Mouse (Mus musculus) adrenal gland, adult 8-10 months (tissue): Measurements from ENCODE around the gene Intu. TPM values are rescaled to one million over a fixed set of nuclear protein-coding genes. Genes with fewer than 3 reads are reported as not detected.

Source experiments
- DNase-seq: peaks from one replicate; pipeline ENCODE4 v3.0.0; 2022
- total RNA-seq, 4 experiments: library from RNA; stranded (reverse); gene quantifications; 2 replicates each; pipeline ENCODE4 v1.2.4; 2022

The Intu gene
- total RNA-seq, 4 experiments from 2014 or later: 2.9 to 5.0 (median 4.3) TPM

DNA sequence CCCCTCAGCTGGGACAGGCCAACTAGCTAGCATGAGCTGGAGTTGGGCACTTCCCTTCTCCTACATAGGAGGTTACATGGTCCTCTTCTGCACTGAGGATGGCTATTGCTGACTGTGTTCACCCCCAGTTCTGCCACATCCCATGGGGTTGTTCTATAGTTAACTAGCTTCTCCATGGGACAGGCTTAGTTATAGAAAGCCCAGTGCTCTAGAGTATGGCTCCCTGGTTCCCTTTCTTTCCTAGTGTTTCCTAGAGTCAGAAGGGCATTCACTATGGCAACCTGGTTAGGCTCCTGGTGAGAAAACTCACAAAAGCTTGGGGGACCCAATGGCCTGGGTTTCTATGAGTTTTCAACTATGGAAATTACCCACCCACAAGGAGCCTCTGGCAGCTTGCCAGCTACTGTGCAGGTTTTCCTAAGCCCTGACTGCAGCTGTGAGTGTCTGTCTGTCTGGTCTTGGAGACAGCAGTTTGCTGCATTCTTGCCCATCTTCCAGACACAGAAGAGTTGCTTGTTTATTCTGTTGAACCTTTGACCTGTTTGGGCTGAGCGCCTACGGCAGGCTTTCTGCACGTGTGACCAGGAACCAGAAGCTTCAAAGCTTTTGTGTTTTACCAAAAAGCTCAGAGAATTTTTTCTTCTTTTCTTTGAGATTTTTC is 154.9 kb downstream of the Intu start:
- no peak for DNase-seq

DNA sequence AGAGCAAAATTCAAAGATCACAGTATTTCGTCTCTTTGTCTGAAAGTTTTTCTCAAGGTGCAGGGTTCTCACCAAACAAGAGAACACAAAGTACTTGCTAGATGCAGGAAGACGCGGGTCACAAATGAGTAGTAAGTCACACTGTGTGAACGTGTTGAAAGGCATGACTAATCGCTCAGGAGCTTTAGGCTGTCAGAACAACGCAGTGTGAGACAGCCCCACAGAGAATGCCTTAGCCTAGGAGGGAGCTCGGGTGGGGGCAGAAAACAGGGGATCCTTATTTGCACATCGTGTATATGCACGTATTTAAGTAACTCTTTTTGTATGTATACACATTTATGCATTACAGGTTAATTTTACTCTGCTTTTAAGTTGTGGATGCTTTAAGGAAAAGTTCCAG is 155.8 kb downstream of the Intu start:
- no peak for DNase-seq

DNA sequence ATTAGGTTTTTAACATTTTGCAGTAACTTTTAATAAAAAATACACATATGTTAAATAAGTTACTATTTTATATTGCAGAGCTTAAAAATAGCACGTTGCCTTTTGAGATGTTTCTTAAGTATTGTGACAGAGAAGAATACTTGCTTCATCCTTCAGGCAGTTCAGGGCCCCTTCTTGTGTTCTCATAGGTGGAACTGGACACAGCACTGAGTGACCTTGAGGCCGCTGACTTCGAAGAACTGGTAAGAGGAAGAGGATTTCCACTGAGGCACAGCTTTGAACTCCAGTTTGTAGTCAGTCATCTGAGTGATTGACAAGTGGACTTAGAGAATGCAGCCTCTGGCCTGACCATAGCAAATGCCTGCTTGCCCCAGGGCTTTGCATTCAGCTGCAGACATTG is 156.5 kb downstream of the Intu start:
- no peak for DNase-seq

DNA sequence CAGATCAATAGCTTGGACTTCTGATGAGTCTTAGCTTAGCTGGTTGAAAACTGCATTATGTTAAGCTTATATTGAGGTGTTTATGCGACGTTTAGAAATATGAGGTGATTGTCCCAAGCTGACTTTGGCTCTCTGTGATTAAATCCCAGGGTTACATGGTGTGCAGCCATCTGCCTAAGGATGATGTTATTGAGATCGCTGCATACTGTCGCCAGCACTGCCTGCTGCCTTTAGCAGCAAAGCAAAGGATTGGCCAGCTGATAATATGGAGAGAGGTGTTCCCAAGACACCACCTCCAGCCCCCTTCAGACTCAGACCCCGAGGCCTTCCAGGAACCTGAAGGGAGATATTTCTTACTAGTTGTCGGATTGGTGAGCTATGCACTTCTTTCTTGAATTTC is 160.5 kb downstream of the Intu start:
- no peak for DNase-seq

DNA sequence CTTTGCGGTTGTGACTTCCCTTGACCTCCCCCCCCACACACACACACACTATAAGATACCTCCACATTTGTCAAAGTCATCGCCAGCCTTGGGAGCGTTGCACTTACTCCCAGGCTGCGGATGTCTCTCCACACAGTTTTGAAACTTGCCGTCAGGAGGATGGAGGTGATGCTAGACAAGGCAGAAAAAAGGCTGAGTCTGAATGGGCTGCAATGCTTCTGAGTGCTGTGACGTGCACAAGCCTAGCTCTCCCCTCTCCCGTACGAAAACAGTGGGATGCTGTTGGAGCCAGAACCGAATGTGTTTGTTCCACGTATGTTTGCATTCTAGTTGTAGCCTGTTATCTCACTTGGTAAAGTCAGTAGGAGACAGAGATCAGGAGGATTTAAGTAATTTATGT is 162.3 kb downstream of the Intu start:
- no peak for DNase-seq

DNA sequence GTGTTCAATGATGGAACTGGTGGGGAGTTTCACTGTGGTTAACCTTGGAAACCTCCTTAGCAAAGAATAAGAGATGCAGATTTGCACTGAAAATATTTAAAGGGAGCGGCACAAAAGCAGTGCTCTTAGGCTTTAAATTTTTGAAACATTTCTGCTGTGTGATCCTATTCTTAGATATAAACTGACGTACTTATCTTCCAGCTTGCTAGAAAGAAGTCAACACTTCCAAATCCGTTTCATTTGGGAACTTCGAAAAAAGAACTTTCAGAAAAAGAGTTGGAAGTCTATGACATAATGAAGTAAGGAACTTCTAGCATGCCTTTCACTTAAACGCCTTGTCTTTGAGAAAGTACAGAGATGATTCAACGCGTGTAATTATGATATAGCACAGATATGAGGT is 162.9 kb downstream of the Intu start:
- no peak for DNase-seq

DNA sequence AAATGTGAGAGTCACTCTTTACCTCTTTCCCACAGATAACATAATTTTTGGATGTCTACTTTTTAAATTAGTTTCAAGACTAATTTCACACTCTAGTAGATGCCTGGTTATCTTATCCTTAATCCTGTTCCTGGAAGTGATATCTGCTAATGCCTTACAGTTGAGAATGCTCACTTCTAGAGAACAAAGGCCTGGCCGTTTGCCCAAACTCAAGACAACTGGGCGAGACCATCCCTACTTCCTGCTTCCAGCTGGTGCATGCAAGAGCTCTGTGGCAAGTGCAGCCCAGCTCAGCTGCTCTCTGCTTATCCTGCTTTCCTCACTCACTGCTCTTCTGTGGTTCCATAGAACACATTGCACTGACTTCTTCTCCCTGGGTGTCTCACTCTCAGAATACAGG is 163.4 kb downstream of the Intu start:
- no peak for DNase-seq

DNA sequence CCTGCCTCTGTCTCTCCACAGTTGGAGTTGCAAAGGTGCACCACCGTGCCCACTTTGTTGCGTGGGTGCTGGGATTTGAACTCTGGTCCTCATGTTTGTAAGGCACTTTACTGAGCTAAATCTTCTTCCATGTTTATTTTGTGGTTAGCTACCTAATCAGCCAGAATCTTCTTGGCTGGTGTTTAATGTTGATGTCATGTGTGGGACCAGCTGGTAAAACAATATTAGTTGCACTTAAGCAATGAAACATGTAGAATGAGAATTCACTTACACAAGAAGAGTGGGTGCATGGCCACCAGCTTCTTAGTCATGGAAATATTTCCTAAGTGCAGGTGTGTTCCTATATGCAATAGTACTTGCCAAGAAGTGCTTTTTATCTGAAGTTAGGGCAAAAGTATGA is 164.1 kb downstream of the Intu start:
- no peak for DNase-seq

DNA sequence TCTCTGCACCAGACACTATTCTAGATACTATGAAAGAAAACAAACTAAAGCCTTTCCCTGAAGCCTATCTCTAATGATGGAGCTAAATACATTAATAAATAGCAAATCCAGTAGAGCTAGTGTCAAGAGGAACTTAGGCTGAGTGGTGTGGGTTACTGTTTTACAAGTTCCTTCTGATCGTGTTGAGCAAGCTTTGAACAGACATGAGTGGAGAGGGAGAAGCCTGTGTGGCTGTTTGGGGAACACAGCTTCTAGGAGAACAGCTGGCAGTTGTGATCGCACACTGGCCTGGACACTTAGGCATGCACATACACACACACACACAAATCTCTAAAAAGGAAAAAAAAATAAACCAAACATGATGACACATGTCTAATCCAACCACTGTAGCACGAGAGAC is 167.7 kb downstream of the Intu start:
- DNase-seq: no peak

DNA sequence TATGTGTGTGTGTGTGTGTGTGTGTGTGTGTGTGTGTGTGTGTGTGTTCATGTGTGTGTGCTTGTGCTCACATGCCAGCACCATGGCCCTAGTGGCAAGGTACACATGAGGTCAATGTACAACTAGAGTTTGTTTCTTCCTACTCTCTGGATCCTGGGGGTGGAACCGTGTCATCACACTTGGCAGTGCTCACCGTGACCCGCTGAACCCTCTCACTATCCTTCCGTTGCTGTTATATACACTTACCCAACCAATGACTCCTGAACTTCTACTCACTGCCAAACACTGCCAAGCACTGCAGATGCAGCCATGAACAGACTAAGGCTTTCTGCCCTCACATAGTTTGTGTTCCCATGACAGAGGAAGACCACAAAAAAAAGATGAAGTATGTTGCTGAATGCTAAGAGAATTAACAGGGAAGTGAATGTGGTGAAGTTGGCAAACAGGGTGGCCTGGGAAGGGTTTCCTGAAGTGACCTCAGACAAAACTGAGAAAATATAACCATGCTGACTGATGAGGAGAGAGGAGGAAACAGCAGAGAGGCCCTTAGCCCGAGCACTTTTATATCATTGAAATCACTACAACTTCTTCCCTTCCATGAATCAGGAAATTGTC is 173.8 kb downstream of the Intu start:
- no peak for DNase-seq

DNA sequence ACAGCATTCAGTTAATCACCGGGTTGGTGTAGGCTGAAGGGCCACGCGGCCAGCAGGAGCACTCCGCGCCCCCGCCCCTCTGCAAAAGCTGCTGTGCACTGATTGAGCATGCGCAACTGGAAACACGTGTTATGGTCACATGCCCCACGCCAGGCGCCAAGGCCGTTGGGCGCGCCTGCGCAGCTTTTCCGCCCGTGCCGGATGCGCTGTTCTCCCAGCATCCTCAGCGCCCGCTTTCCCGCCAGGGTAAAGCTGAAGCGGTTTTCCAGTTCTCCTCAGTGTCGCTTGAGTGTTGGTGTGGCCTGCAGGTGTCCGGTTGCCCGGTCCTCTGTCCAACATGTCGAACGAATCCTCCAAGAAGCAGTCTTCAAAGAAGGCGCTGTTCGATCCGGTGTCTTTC is 177.6 kb downstream of the Intu start, which contains the start of gene Slc25a31:
Gene Slc25a31 (plus strand): TSS at position 201 of the 400 bp plus-strand sequence.
- DNase-seq: no peak

DNA sequence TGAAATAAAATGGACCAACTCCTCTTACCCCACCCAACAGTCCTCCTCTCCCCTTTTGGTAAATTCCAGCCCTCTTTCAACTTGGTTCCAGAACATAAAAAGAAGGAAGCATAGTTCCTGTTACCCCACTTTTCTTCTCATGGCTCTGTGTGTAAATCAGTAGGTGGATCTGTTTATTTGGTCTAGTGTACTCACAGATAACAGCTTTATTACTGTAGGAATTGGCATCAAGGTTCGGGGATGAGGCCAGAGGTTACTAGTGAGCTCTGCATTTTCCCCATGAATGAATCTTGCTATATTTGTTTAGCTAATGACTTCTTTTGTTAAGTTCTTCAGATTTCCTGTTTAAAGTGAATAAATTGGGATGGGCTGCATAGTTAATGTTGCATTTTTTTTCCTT is 185.0 kb downstream of the Intu start:
- no peak for DNase-seq

DNA sequence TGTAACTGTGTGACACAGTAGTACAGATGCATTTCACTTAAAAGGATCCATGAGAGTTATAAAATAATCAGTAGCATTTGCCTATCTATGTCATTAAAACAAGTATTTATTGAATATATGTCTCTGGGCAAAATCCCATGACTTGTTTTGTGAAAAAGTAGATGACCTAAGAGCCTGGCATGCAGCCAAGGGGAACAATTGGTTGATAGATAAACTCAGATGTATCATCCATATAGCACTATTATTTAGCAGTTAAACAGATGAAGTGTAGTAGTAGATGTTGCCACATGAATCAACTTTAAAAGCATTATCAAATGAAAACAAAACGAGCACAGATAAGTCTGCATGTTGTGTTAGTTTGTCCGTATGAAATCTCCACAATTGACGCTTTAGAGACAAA is 187.9 kb downstream of the Intu start:
- no peak for DNase-seq

DNA sequence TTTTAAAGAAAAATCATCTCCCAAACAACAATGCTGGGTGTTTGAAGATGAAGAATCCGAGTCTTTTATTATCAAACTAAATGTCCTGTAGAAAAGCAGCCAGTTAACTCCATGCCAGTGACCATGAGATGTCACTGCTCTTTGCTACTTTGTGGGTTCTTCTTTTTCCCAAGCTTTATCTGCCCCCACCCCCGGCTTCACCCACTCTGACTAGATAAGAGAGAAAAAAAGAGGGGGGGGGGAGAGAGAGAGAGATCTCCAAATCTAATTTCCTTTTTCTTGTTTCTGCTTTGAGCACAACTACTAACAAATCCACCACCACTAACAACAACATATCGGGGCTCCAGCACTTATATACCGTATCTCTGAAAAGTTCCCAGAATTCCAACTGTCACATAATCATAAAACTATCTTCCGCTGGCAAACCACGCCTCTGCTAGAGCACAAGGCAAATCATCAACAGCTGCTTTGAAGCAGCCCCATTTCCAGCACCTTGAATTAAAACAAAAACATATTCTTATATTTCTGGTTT is 207.4 kb downstream of the Intu start:
- DNase-seq: no peak

DNA sequence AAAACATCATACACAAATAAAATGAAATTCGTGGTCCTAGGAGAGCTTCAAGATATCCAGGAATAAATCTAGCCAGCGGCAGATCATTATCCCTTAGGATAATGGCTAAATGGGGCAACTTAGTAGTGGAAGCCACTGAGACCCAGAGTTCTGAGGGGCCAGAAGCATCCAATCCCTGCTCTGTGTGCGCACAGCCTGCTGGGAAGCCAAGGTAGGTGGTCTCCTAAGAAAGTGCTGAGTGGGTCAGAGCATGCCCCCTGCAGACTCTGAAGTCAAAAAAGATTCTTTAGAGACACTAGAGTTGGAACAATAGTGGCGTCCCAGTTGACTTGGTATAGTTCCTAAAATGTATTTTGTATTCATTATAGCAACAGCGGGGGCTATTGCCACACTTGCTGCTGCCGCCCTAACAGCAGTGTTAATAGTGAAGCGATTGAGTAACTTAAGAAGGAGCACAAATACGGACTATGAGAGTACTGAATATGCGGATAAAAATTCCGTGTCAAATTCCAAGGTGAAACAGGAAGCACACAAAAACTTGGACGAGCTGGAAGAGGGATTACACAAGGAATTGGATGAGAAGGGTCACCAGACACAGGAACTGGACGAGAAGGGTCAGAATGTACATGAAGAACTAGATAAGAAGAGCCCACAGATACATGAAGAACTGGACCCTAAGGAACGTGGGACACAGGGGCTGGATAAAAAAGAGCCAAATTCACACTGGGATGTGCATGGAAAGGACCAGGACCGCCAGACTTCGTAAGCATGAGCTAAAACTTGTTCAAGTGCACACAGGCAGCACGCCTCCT is 213.1 kb downstream of the Intu start, which contains the start of gene Hspa4l:
Gene Hspa4l (plus strand): TSS at position 472 of the 812 bp plus-strand sequence.
- no peak for DNase-seq

DNA sequence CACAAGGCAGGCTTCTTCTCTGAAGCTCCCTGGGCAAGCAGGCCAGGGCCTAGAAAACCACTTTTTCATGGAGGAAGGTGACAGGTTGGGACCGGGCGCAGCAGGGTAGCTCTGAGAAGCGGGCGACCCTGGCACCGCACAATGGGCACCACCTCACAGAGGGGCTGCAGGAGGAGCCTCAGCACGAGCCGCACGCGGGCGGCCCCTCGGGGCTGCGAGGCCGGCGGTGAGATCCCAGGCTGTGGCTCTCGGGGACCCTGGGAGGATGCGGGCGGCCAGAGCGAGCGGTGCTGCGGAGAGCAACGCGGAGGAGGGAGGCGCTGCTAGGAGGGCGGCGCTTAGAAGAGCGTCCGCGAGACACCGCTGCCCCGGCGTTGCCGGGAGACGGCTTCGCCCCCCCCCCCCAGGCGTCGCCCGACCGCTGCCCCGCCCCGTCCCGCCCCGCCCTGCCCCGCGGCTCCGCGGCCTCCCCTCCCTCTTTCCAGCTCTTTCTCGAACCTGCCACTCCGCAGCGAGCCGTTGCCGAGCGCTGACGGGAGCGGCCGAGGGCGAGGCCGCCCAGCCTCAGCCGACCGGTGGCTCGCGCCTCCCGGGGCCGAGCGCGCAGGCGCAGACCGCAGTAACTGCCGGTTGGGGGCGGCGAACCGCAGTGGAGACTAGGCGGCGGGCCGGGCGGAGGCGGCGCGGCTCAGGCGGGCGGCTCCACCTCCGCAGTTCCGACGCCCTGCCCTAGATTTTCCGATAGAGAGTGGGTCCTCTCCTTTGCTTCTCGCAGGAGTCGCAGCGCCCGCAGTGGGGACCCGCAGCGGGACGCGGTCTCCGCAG is 214.0 kb downstream of the Intu start:
- peak; percentile 89 for DNase-seq

DNA sequence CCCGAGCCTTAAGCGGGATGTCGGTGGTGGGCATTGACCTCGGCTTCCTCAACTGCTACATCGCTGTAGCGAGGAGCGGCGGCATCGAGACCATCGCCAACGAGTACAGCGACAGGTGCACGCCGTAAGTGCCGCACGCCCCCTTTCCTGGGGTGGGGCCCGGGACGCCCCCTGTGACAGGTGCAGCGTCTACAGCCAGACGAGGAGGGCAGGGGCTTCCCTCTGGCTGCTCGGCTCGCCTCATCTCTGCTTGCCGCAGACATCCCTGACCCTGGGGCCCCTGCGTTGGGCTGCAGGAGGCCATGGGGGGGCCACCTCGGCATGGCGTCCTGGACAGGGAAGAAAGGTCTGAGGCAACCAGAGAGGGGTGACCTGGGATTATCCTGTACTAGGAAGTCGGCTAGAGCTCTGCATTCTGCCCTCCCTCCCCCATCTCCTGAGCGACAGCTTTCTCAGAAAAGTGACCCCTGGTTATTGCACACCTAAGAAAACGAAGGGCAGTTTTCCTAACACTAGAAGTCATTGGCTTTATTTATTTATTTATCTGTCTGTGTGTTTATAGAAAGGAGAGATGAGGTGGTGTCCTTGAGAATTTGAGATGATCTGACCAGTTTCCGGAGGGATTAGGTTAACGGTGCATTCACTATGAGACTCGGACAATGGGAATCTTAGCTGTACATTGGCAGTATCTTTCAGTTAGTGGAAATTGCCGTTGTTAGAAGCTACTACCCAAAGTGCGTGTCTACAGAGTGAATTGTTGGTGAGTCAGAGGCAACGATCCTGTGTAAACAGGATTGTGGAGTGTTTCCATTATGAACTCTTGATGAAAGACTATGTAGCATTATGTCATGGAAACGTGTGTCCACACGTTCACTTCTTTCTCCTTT is 214.8 kb downstream of the Intu start:
- DNase-seq: peak; percentile 10
